Mouse (Mus musculus) sigmoid colon, adult 10 weeks (tissue): Measurements from ENCODE around the gene Vps11. TPM values are rescaled to one million over a fixed set of nuclear protein-coding genes. Genes with fewer than 3 reads are reported as not detected.

Experiments used
- polyA plus RNA-seq: library from polyadenylated mRNA; stranded (reverse); fragments of 350-450 nt; fragmentation: Illumina TruSeq; extraction: RNeasy Lipid Tissue Mini Kit (QIAGEN cat#74804); gene quantifications from one replicate; pipeline ENCODE4 v1.2.3, GENCODE M21; 2014; ENCODE audit warnings: low read depth, low replicate concordance

Vps11 gene
- 9.8 TPM for polyA plus RNA-seq

GRCm38 (mm10) chr9:44361190-44361917 is at the start of gene Vps11:
Gene Vps11 (minus strand): TSS chr9:44361670.

GRCm38 (mm10) chr9:44406906-44407751 is 45.7 kb upstream of the Vps11 start, which contains the start of the genes Rps25 and Trappc4:
Gene Rps25 (plus strand): TSS chr9:44407139.
Gene Trappc4 (minus strand): TSS chr9:44407600.

GRCm38 (mm10) chr9:44396684-44397411 is 35.4 kb upstream of the Vps11 start, which contains the start of gene Slc37a4:
Gene Slc37a4 (plus strand): TSS chr9:44396852.

GRCm38 (mm10) chr9:44379054-44379834 is 17.8 kb upstream of the Vps11 start, which contains the start of gene Hyou1:
Gene Hyou1 (plus strand): TSS chr9:44379490.

GRCm38 (mm10) chr9:44343781-44344421 is 17.6 kb downstream of the Vps11 start, which contains the start of gene Hmbs:
Gene Hmbs (minus strand): TSS chr9:44344228.

GRCm38 (mm10) chr9:44334396-44335330 is 26.8 kb downstream of the Vps11 start, which contains the start of gene H2afx:
Gene H2afx (plus strand): TSS chr9:44334694.

GRCm38 (mm10) chr9:44325768-44326370 is 35.6 kb downstream of the Vps11 start, which contains the start of gene Dpagt1:
Gene Dpagt1 (plus strand): TSS chr9:44326019.

GRCm38 (mm10) chr9:44319887-44320798 is 41.3 kb downstream of the Vps11 start, which contains the start of gene C2cd2l:
Gene C2cd2l (minus strand): TSS chr9:44320285.

GRCm38 (mm10) chr9:44305466-44306079 is 55.9 kb downstream of the Vps11 start, which contains the start of gene Hinfp:
Gene Hinfp (minus strand): TSS chr9:44305671.

Other genes starting within 250 kb of the Vps11 start
- 0.32 TPM for gene Gm49380, start 248.2 kb downstream of the Vps11 start, polyA plus RNA-seq
- 0.82 TPM for gene Rnf26, start 248.2 kb downstream of the Vps11 start, polyA plus RNA-seq
- gene Mcam, start 227.2 kb downstream of the Vps11 start, polyA plus RNA-seq = 13.8 TPM
- gene Cbl, start 127.6 kb downstream of the Vps11 start, polyA plus RNA-seq = 83.6 TPM
- gene Ccdc153, start 121.0 kb downstream of the Vps11 start, polyA plus RNA-seq = not detected
- gene Pdzd3, start 110.2 kb downstream of the Vps11 start, polyA plus RNA-seq = 1.5 TPM
- gene Nlrx1, start 93.1 kb downstream of the Vps11 start, polyA plus RNA-seq = 0.38 TPM
- gene Abcg4, start 73.1 kb downstream of the Vps11 start, polyA plus RNA-seq = not detected
- gene Hinfp, start 56.0 kb downstream of the Vps11 start, polyA plus RNA-seq = 20.5 TPM
- 3.2 TPM for gene C2cd2l, start 41.4 kb downstream of the Vps11 start, polyA plus RNA-seq
- gene Dpagt1, start 35.7 kb downstream of the Vps11 start, polyA plus RNA-seq = 16.5 TPM
- gene H2afx, start 27.0 kb downstream of the Vps11 start, polyA plus RNA-seq = 3.4 TPM
- gene Hmbs, start 17.4 kb downstream of the Vps11 start, polyA plus RNA-seq = 23.3 TPM
- 7.7 TPM for gene Hyou1, start 17.8 kb upstream of the Vps11 start, polyA plus RNA-seq
- 7.1 TPM for gene Slc37a4, start 35.2 kb upstream of the Vps11 start, polyA plus RNA-seq
- gene Rps25, start 45.5 kb upstream of the Vps11 start, polyA plus RNA-seq = 828 TPM
- 45.4 TPM for gene Trappc4, start 45.9 kb upstream of the Vps11 start, polyA plus RNA-seq
- gene Ccdc84, start 56.9 kb upstream of the Vps11 start, polyA plus RNA-seq = 24.0 TPM
- gene Foxr1, start 79.5 kb upstream of the Vps11 start, polyA plus RNA-seq = not detected
- gene Upk2, start 93.3 kb upstream of the Vps11 start, polyA plus RNA-seq = not detected
- 0.82 TPM for gene Bcl9l, start 121.2 kb upstream of the Vps11 start, polyA plus RNA-seq
- 1.6 TPM for gene Cxcr5, start 200.2 kb upstream of the Vps11 start, polyA plus RNA-seq
- 251 TPM for gene Ddx6, start 243.2 kb upstream of the Vps11 start, polyA plus RNA-seq